Comparison of ENCODE assay signal across 14 mouse cellular contexts in genomic region chr13:16165204-16165894, GRCm38 (mm10).
"Had no signal": no experiment of that assay in that cellular context is flagged by ENCODE, and none has a peak within 500 bp of the region (broad histone marks: within the 10 kb centered on the region; RNA-seq: fewer than 3 reads in every experiment).

No protein-coding gene starts in this region.

- H3K9ac ChIP-seq: kidney, embryonic 15.5 days; liver, embryonic 13.5 days; midbrain, embryonic 13.5 days had no signal

- H3K27ac ChIP-seq: kidney, embryonic 15.5 days; liver, embryonic 13.5 days; midbrain, embryonic 13.5 days had no signal

- ATAC-seq: midbrain, embryonic 13.5 days had no signal

- DNase-seq: kidney, adult 11 months; kidney, adult 8-10 months; kidney, postnatal 10 days; kidney, postnatal 36 days; layer of hippocampus, postnatal 36 days; left cerebral cortex, postnatal 4 days; liver, embryonic 13.5 days; lung, adult 2 months; lung, postnatal 14 days; lung, postnatal 4 days; thymus, adult 18-20 months; thymus, postnatal 36 days had no signal

- H3K36me3 ChIP-seq: kidney, embryonic 15.5 days; liver, embryonic 13.5 days; midbrain, embryonic 13.5 days had no signal

- H3K4me1 ChIP-seq: kidney, embryonic 15.5 days; liver, embryonic 13.5 days; midbrain, embryonic 13.5 days had no signal

- H3K9me3 ChIP-seq: kidney, embryonic 15.5 days; liver, embryonic 13.5 days; midbrain, embryonic 13.5 days had no signal

- H3K4me2 ChIP-seq: kidney, embryonic 15.5 days; liver, embryonic 13.5 days; midbrain, embryonic 13.5 days had no signal

- H3K27me3 ChIP-seq: kidney, embryonic 15.5 days; liver, embryonic 13.5 days; midbrain, embryonic 13.5 days had no signal

- H3K4me3 ChIP-seq: kidney, embryonic 15.5 days; liver, embryonic 13.5 days; midbrain, embryonic 13.5 days had no signal
